Mouse (Mus musculus) granulocyte monocyte progenitor cell, adult 5-6 weeks (primary cell): ENCODE results near the gene Glt28d2. TPM values are rescaled to one million over a fixed set of nuclear protein-coding genes. Genes with fewer than 3 reads are reported as not detected.
"Not testable (repeated sequence)": the region's sequence is repeated elsewhere in the genome, so short reads cannot be mapped to it uniquely, and the experiment has no call there.

Source experiments
- ATAC-seq: replicated peaks from 2 replicates; pipeline ENCODE4 v1.8.0; 2016; ENCODE audit warnings: mild to moderate bottlenecking, moderate TSS enrichment, inconsistent platforms; ENCODE audit not compliant: poor library complexity, severe bottlenecking
- total RNA-seq, 2 experiments: library from RNA; stranded (forward) in 1 of 2; stranded (reverse) in 1 of 2; fragments of 200-712, 200-1000 nt in 1 of 2; fragments of >200 nt in 1 of 2; fragmentation: Nextera tagmentation in 1 of 2; gene quantifications; 2 replicates each; pipeline ENCODE4 v1.2.3; 2014 to 2017

The Glt28d2 gene
- total RNA-seq (2014; fragmentation: Nextera tagmentation) (not detected in 2 replicates), total RNA-seq (2017) (not detected in 2 replicates)

DNA sequence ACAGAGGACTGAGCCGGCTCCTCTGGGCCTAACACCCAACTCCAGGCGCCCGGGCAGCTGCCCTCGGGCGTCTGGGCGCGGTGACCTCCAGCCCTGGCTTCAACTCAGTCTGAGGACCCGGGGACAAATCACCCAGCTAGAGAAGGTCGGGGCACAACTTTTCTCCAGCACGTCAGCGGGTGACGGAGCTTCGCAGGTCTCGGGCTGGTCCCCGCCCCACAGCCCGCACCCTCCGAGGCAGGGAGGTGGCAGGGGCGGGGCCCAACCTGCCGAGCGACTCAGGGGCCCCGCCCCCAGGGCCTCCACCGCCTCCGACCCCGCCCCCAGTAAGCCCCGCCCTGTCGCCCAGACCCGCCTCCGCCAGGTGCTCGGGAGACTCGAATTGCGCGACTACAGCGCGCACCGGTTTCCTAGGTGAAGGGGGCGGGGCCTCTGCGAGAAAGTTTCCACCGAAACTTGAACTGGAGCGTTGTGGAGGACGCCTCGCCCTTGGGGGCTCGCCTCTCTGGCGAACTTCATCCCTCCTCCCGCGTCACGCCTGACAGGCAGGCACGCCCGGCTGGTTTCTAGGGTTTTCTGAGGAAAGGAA is at the start of gene Glt28d2, which contains the start of gene Gm37240:
Gene Glt28d2, minus strand, starts transcription at position 278 of the 589 bp plus-strand sequence.
Gene Gm37240, minus strand, starts transcription at position 280 of the 589 bp plus-strand sequence.
- ATAC-seq: peak; percentile 73

DNA sequence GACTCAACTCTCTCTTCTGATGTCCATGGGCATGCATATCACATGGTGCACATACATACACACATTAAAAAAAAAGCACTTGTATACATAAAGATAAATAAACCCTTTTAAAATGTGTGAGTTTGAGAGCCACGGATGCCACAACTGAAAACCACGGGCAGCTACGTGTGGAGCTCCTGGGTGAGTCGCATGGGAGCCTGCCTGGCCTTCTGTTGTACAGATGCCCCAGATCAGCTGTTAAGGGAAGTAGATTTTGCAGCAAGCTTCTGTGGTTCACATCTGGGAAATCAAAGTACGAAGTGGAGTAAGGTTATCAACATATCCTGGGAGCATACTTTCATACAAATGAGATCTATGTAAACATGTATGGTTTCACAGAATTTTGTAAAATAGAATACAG is 46.3 kb upstream of the Glt28d2 start:
- ATAC-seq: no peak

DNA sequence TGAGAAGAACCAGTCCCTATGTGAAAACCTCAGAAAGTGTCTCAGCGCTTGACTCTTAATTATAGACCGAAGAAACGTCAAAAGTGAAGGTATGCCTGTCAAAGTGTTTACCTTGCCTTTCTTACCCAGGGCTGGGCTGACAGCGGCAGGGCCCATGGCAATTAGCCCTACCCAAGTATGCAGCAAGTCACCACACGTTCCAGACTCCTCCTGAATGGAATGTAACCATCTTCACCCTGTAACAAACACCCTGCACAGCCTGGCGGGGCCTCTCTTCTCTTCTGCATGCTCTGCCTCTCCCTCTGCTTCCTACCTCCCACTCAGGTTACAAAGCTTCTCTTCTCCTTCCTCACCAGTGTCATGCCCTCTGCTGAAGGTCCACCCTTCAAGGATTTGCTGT is 44.5 kb upstream of the Glt28d2 start:
- no peak for ATAC-seq

DNA sequence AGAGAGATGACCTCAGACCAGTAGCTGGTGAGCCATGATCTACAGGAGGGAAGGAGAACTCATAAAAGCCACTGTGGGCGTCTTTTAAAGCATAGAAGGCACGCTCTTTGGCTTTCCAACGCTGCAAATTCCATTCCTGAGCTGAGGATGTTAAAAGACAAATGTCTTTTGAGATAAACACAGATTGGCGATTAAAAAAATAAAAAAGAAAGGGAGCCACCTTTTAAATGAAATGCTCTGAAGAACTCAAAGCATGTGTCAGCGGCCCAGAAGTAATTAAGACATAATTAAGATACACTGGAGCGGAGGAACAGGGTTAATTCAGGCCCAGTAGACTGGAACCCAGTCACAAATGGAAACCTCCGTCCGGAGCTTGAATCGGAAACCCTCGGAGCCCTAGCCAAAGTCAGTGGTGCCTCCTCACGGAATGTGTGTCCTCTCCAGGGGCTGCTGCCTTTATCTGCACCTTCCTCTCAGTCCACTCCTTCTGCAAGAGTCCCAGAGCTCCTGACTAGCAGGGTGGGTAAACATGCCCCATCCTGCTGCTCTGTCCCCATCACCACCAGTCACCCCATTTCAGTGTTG is 43.4 kb upstream of the Glt28d2 start:
- ATAC-seq: no peak

DNA sequence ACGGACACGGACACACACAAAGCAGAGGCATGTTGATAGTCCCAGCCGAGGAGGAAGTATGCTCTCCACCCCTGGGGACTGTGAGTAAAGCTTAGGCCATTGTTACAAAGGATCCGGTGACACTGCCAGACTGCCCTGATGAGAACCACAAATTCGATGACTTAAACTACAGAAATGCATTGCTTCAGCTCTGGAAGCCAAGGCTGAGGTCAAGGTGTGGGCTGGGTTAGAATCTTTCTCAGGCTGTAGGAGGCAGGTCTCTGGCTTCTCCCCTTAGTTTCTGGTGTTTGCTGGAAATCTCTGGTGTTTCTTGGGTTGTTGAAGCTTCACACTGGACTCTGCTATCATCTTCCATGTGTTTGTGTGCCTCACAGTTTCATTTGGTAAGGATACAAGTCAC is 42.4 kb upstream of the Glt28d2 start:
- ATAC-seq: no peak

DNA sequence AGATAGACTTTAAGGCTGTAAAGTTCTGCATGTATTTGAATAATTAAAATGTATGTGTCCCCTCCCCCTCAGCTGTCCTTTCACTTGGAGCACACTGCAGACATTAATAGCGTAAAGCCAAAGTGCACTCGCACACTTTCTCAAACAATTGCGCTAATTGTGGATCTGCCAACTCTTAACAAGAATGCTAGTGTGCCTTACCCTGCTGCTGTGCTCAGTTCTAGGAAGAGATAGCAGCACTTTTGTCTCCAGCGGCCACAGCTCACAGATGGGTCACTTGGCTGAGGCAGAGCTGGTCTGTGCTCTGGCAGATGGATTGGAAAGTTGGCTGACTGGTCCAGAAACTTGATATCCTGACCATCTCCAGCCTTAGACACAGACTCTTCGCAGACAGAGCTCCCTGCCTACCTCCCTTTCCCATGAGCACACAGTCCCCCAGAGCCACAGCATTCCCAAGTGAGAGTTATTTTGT is 40.9 kb upstream of the Glt28d2 start:
- no peak for ATAC-seq

DNA sequence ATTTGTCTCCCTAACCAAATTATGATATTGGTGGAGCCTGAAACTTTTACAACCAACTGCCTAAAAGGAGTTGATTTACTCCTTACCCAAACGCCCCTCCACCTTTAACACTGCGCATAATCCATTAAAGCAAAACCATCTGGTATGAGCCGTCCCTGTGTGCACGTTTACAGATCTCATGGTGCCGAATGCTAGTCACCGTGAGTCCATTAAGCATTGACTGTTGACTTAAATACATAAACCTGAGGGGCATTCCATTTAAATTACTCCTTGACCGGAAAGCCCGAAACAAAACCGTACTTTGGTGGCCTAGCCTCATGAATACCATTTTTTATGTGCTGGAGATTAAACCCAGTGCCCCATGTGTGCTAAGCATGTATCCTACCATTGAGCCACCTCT is 40.0 kb upstream of the Glt28d2 start:
- no peak for ATAC-seq

DNA sequence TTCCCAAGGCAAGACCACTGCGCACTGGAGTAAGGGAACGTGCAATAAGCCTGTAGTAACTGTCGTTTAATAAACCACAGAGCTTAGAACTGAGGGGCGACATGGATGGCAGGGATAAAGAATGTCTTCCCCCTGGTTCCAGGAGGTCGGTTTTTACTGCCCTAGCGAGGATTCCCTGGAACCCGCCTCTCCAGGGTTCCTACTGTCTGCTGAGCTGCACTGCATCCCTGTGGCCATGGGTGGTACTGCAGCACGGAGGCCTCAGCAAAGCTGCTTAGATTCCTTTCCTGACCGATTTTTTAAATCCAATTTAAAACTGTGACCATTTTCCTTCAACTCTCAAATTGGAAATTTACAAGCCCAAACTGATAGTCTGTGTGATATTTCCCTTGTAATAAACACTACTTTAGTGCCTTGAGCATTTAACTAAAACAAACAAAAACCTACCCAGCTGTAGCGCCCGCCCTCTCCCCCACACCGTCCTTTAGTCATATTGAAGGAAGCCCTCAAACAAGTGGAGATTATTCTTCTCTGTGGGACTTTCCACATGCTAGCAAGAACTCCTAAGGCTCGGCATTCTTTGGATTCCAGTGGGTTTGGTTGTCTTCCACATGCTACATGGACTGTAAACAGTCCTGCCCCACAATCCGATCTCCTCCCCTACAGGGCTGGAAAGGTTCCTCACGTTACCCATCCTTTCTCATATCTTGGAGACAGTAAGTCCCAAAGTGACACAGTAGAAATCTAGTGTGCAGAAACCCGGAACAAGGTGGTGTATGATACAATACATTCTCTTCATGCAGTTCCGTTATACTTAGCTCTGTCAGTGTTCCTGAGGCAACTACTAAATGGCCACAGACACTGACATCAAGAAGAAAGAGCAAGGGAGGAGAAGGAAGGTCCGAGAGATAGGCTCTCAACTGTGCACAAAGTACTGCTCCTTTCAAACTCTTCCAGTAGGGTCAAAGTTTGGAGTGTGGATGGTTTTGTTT is 36.9 kb upstream of the Glt28d2 start:
- peak; percentile 86 for ATAC-seq

DNA sequence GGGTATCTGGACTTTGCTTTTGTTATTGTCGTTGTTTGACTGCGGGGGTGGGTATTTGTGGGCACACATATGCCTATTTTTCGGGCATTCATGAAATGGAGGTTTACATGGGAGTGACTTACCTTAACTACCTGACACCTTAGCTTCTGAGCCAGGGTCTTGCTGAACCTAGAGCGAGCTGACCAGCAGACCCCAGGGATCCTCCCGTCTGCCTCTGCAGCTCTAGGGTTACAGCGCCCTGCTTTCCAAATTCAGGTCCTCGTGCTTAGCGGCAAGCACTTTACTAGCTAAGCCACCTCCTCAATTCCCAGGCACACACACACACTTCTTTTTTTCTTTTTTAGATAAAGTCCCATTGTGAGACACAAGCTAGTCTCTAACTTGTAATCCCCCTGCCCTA is 36.0 kb upstream of the Glt28d2 start:
- ATAC-seq: no peak

DNA sequence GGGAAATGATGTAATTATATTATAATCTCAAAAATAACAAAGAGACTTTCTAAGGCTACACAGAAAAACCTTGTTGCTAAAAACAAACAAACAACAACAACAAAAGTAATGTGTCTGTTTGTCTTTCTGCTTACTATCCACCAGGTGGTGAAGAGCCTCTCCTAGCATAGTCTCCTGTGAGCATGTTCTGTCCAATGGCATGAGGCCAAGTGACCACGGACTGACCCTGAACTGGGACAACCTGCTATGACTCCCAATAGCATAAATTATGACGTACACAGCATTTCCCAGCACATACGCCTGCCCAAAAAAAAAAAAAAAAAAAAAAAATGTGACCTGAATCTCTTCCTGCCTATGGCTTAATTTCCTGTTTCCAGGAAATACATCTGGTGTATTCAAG is 35.0 kb upstream of the Glt28d2 start:
- ATAC-seq: no peak

DNA sequence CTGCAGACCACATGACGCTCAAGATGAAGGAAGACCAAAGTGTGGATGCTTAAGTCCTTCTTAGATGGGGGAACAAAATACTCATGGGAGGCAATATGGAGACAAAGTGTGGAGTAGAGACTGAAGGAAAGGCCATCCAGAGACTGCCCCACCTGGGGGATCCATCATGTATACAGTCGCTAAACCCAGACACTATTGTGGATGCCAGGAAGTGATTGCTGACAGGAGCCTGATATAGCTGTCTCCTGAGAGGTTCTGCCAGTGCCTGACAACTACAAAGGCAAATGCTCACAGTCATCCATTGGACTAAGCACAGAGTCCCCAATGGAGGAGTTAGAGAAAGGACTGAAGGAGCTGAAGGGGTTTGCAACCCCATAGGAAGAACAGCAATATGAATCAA is 33.4 kb upstream of the Glt28d2 start:
- ATAC-seq: not testable (repeated sequence)

DNA sequence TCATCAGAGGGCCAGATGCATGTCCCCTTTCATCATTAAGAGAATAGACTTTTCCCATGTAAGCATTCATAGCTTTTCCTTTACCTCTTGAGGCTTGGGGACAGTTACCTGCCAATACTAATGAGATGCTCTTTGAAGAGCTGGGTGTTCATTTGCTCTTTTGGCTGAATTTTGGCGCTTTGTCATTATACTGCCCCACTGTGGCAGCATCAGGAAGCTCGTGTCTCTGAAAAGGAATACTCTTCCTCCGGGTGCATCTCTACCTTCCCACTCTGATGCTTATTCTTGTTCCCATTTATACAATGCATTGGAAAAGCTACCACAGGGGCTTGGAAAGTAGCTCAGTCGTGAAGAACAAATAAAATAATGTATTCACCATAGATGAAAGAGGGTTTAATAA is 30.3 kb upstream of the Glt28d2 start:
- no peak for ATAC-seq

DNA sequence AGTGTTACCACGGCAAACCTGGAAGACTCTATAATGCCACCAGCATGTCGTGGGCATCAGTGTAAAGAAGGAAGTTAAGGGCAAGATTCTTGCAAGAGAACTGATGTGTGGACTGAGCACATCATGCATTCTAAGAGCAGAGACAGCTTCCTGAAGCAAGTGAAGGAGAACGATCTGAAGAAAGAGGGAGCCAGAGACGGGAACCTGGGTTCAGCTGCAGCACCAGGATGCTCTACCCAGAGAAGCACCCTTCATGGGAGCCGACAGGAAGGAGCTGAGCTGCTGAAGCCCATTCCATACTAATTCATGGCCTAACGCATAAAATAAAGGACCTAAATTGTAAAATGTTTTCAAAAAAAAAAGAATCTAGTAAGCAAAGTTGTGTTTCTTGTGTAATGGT is 27.5 kb upstream of the Glt28d2 start:
- no peak for ATAC-seq

DNA sequence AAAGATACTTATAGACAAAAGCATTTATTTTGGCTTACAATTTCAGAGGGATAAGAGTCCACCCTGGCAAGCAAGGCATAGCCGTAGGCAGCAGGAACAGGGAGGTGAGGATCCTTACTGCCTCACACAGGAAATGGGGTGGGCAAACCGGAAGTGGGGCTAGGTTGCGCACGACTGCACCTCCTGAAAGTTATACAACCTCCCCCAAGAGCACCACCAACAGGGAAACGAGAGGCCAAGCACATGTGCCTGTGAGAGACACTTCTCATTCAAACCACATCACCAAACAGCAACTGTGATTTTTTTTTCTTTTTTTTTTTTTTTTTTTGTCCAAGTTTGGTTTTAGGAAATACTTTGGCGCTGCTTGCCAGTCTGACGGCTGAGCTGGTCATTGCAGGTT is 19.8 kb upstream of the Glt28d2 start:
- no peak for ATAC-seq

DNA sequence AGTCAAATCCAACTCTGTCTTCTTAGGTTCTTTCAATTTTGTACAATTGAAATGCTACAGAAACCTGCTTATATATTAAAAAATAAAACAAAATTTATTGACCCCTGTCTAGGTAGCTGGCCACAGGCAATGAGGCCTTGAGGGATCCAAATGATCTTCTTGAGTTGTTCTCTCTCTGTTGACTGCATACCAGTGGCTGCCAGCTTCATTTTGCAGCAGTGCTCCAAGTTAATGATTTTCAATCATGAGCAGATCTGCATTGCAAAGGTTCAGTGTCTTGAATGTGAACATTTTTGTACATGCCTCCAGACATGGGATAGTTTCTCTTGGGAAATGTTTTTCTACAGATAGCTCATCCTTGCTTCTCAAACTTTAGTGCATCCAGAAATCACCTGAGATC is 17.1 kb upstream of the Glt28d2 start:
- no peak for ATAC-seq

DNA sequence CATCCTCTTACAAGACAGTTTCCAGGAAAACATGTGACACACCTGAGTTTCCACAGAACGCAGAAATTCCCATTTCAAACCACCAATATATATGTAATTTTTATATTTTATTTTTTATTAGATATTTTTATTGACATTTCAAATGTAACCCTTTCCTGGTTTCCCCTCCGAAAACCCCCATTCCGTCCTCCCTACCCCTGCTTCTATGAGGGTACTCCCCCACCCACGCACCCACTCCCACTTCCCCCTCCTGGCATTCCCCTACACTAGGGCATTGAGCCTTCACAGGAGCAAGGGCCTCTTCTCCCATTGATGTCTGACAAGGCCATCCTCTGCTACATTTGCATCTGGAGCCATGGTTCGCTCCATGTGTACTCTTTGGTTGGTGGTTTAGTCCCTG is 7.7 kb upstream of the Glt28d2 start:
- ATAC-seq: no peak

DNA sequence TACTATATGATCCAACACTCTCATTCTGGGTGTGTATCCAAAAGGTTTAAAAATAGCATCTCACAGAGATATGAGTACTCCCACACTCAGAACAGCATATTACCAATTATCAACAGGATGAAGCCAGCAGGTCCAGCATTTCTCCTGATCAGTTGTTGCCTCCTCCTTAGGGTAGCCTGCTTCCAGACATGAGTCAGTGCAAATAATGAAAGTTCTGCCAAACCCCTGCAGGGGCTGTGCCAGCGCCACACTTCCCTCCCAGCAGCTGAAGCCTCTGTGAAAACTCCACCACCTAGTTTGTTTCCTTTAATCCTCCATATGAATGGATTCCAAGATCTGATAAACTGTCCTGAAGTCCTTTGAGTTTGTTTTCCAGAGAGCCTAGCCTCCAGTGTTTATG is 4.3 kb upstream of the Glt28d2 start:
- no peak for ATAC-seq

DNA sequence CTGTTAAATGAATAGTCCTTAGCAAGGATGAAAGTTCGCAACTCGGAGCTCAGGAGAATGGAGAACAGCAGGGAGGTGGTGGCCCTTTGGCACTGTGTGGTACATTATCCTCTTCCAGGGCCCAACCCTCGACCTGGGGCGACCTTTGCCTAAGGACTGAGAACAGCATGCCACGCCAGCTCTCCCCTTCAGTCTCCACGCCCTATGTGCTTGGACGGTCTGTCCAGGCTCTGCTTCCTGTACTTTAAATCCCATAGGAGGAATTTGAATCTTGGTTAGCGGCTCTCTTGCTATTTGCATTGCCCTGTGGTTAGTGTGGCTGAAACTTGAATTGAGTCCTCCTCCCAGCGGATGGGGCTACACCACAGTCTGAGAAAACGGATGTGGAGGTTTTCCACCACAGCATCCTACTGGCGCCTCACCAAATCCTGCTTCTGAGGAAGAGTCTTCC is 930 bp upstream of the Glt28d2 start:
- ATAC-seq: peak; percentile 81

DNA sequence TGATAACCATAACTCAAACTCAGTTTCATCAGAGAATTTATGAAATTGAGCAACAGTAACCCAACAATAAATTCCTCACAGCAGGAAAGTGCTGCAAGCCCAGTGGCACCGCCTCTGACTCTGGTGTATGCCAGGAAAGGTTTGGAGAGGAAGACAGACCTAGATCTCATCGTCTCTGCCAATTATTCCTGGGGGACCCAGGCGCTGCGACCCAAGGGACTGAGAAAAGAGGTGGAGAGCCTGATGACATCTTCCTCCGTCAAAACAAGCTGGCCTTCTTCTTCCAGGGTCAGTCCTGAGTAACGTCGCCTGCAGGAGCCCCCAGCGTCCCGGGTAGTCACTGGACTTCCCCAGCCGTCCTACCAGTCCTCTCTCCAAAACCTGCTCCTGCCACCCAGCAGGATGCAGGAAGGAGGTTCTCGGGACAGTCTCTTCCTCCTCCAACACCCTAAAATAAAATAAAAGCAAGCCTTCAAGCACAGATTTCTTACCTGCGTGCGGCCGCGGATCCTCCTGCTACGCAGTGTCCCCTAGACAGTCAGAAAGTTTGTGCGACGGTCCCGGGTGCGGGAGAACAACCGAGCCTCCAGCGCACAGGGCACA is 579 bp downstream of the Glt28d2 start:
- no peak for ATAC-seq

DNA sequence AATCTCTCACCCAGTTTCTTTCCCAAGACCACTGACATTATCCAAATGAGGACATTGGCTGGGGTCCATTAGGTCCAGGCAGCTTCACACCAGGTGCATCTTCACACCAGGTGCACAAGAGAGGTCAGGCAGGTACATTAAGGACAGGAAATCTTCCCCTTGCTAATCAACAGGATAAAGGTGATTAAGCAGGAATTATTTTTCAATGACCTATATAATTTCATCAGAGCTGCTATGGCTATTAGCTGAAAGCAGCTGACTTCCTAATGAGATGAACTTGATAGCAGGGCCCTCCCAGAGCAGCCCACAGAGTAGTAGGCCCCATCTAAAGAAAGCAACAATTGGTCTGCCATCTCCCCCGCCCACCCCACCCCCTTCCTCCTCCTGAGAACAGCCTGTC is 1.4 kb downstream of the Glt28d2 start:
- ATAC-seq: no peak

DNA sequence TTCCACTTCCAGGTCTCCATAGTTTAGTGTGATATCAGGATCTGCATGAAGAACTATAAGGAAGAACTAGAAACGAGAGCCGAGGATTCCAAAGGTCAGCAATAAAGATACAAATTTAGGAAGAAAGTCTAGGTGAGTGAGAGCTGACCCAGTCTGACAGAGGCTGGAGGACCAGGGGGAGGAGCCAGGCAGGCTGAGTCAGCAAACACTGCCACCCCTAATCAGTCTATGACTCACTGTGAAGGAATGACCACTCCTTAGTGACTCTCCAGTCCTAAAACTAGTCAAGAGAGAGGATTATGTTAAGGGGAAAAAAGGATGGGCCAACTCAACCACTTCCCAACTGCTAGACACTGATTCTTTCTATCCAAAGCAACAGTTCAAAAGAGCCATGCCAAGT is 6.6 kb downstream of the Glt28d2 start:
- ATAC-seq: no peak
